Mouse (Mus musculus): ENCODE results near the gene Gcnt3. TPM values are rescaled to one million over a fixed set of nuclear protein-coding genes. Genes with fewer than 3 reads are reported as not detected.
"Not testable (repeated sequence)": the region's sequence is repeated elsewhere in the genome, so short reads cannot be mapped to it uniquely, and the experiment has no call there.

Gcnt3 gene
- polyA plus RNA-seq, 1 experiment from 2014 or later: 1.3 TPM

DNA sequence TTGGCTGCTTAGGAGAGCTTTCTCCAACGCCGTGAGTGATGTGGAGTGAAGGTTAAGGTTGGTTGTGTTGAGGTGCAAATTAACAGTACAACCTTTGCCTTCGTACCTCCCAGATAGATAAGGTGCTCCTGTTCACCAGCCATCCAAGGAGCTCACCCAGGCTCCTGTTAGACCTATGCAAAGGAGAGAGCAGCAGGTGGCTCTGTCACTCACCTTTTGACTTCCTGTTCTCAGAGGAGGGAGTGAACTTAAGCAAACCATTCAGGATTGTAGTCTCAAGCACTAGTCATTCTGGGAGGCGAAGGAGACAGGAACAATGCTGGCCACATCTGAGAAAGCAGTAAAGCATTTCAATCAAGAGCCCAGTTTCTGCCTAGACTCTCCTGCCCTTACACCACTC, 1.2 kb downstream of the Gcnt3 start:
- Histone ChIP-seq H3K27ac (ENCODE audit: low read depth, low read length) (no peak overlapping the region), H3K27me3 (ENCODE audit: control insufficient read depth, insufficient read depth, low read length) (no peaks in the 10 kb centered on the region), H3K36me3 (ENCODE audit: control insufficient read depth, insufficient read depth, low read length) (no peaks in the 10 kb centered on the region), H3K4me1 (ENCODE audit: control insufficient read depth, insufficient read depth, low read length) (peaks cover 6% of the 10 kb centered on the region; the same call in 1 of the 2 replicates), H3K9me3 (ENCODE audit: control insufficient read depth, low read length) (no peaks in the 10 kb centered on the region), H3K9ac (ENCODE audit: low read depth, low read length) (no peak overlapping the region), H3K4me2 (replicated peaks; ENCODE audit: low read depth, low read length) (no peak overlapping the region), H3K4me3 (ENCODE audit: low read length) (no peak overlapping the region)
- no peak for ATAC-seq (ENCODE audit: low FRiP score, low TSS enrichment)
- 63% methylated on average over 4 of the region's 4 CpGs for WGBS

DNA sequence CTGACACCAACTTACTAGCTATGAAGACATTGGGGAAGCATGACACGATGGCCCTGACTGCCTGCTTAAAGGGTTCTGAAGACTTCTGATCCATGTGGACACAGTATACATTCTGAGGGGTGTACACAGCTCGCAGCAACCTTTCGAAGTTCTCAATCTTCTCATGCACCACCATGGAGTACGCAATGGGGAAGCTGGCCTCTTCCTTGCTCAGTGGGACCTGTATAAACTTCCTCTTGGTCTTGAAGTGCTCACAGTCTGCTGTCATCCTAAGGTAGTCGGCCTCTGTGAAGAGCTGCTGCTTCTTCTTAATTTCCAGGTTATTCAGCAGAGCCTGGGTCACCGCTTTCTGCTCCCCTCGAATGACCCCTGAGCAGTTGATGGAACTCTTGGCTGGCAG, 3.2 kb downstream of the Gcnt3 start:
- no peak for ATAC-seq (ENCODE audit: low FRiP score, low TSS enrichment)
- H3K27ac ChIP-seq (ENCODE audit: low read depth, low read length): no peak overlapping the region; the same call in 1 of the 2 replicates
- H3K4me1 ChIP-seq (ENCODE audit: control insufficient read depth, insufficient read depth, low read length): peaks cover 6% of the 10 kb centered on the region; the same call in 1 of the 2 replicates
- no peak overlapping the region for H3K4me2 ChIP-seq (replicated peaks; ENCODE audit: low read depth, low read length)
- H3K9me3 ChIP-seq (ENCODE audit: control insufficient read depth, low read length): no peaks in the 10 kb centered on the region
- H3K36me3 ChIP-seq (ENCODE audit: control insufficient read depth, insufficient read depth, low read length): no peaks in the 10 kb centered on the region
- H3K27me3 ChIP-seq (ENCODE audit: control insufficient read depth, insufficient read depth, low read length): no peaks in the 10 kb centered on the region
- H3K9ac ChIP-seq (ENCODE audit: low read depth, low read length): no peak overlapping the region
- 90% methylated on average over 7 of the region's 7 CpGs for WGBS
- H3K4me3 ChIP-seq (ENCODE audit: low read length): no peak overlapping the region

DNA sequence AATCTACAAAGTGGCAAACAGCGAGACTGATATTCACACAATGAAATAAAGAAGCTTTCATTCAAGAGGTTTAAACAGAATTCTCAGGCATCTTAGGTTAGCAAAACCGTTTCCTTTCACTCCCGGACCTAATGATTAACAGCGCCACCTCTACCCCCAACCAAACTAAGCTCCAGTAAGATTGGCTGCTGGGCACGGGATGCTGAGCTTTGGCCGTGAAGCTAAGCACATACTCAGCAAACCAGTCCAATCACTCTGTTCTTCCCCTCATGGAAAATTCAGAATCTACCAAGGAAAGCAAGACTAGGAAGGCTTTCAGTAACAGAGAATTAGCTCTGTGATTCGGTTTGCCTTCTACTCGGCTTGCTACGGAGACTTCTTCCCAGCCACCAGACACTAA, 4.8 kb downstream of the Gcnt3 start:
- ATAC-seq (ENCODE audit: low FRiP score, low TSS enrichment): no peak
- H3K4me2 ChIP-seq (replicated peaks; ENCODE audit: low read depth, low read length): no peak overlapping the region
- WGBS: 53% methylated on average over 9 of the region's 9 CpGs
- H3K9me3 ChIP-seq (ENCODE audit: control insufficient read depth, low read length): no peaks in the 10 kb centered on the region
- H3K27me3 ChIP-seq (ENCODE audit: control insufficient read depth, insufficient read depth, low read length): no peaks in the 10 kb centered on the region
- H3K9ac ChIP-seq (ENCODE audit: low read depth, low read length): no peak overlapping the region
- no peak overlapping the region for H3K27ac ChIP-seq (ENCODE audit: low read depth, low read length)
- H3K4me3 ChIP-seq (ENCODE audit: low read length): no peak overlapping the region
- peaks cover 6% of the 10 kb centered on the region; the same call in 1 of the 2 replicates for H3K4me1 ChIP-seq (ENCODE audit: control insufficient read depth, insufficient read depth, low read length)
- no peaks in the 10 kb centered on the region for H3K36me3 ChIP-seq (ENCODE audit: control insufficient read depth, insufficient read depth, low read length)

DNA sequence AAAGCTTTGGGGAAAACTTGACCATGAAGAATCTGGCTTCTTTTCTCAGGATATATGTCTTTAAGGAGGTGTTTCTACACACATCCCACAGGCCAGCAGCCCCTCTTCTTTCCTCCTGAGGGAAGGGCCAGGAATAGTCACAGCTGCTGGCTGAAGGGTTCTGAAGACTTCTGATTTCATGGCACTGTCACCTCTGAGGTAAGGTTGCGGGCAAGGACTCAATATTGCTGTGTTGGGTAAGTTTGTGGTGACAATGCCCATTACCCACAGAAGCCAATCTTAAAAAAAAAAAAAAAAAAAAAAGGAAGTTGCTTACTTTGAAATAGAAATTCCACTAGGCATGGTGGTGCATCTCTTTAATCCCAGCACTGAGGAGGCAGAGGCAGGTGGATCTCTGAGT, 5.7 kb downstream of the Gcnt3 start:
- peaks cover 6% of the 10 kb centered on the region; the same call in 1 of the 2 replicates for H3K4me1 ChIP-seq (ENCODE audit: control insufficient read depth, insufficient read depth, low read length)

DNA sequence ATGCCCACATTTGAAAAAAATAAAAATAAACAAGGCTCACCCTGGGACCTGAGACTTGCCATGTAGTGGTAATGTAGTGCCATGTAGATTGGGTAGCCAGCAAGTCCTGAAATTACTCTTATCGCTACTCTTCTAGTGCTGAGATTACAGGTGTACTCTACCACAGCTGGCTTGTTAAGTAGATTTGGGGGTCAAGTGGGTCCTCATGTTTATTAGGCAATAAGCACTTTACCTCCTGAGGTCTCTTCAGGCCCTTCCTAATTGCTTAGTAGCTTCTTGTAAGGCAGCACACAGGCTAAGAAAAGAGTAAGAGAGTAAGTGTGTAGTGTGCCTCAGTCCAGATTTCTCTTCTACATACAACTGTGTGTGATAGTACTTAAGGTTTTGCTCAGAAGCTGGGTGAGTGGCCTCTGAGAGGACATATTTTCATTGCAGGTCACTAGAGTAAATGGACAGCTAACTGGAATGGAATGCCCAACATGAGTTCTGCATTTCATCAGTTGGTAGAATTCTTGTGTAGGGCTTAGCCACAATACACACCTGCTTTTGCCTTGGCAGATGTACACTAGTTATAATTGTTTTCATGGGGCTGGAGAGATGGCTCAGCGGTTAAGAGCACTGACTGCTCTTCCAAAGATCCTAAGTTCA, 12.4 kb downstream of the Gcnt3 start:
- Histone ChIP-seq H3K27me3 (ENCODE audit: control insufficient read depth, insufficient read depth, low read length) (no peaks in the 10 kb centered on the region), H3K4me3 (ENCODE audit: low read length) (no peak overlapping the region), H3K9me3 (ENCODE audit: control insufficient read depth, low read length) (no peaks in the 10 kb centered on the region), H3K9ac (ENCODE audit: low read depth, low read length) (no peak overlapping the region), H3K4me2 (replicated peaks; ENCODE audit: low read depth, low read length) (no peak overlapping the region), H3K4me1 (ENCODE audit: control insufficient read depth, insufficient read depth, low read length) (no peaks in the 10 kb centered on the region), H3K27ac (ENCODE audit: low read depth, low read length) (no peak overlapping the region), H3K36me3 (ENCODE audit: control insufficient read depth, insufficient read depth, low read length) (peaks cover 6% of the 10 kb centered on the region)
- 89% methylated on average over 2 of the region's 2 CpGs for WGBS
- no peak for ATAC-seq (ENCODE audit: low FRiP score, low TSS enrichment)

More for the DNA sequence above, 5.7 kb downstream of the Gcnt3 start:
- Histone ChIP-seq H3K27ac (ENCODE audit: low read depth, low read length) (no peak overlapping the region; the same call in 1 of the 2 replicates), H3K36me3 (ENCODE audit: control insufficient read depth, insufficient read depth, low read length) (no peaks in the 10 kb centered on the region), H3K9me3 (ENCODE audit: control insufficient read depth, low read length) (no peaks in the 10 kb centered on the region), H3K9ac (ENCODE audit: low read depth, low read length) (no peak overlapping the region), H3K27me3 (ENCODE audit: control insufficient read depth, insufficient read depth, low read length) (no peaks in the 10 kb centered on the region), H3K4me2 (replicated peaks; ENCODE audit: low read depth, low read length) (no peak overlapping the region), H3K4me3 (ENCODE audit: low read length) (no peak overlapping the region)
- 91% methylated on average over 1 of the region's 1 CpGs for WGBS
- ATAC-seq (ENCODE audit: low FRiP score, low TSS enrichment): no peak

DNA sequence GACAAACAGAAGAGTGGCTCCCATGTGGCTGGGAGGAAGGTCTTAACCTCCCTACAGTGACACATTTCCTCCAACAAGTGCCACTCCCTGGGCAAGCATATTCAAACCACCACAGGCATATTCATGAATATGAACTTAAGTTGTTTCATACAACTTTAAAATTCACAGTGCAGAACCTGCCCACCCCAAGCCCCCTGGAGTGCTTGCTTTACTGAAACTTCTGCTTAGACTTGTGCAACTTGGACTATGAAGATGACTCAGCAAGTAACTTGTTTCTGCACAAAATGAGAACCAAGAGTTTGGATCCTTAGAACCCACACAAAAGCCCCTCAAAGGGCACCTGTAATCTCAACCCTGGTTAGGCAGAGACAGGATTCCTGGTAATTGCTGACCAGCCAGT, 13.2 kb downstream of the Gcnt3 start:
- no peak overlapping the region for H3K27ac ChIP-seq (ENCODE audit: low read depth, low read length)
- H3K27me3 ChIP-seq (ENCODE audit: control insufficient read depth, insufficient read depth, low read length): no peaks in the 10 kb centered on the region
- no peak overlapping the region for H3K4me3 ChIP-seq (ENCODE audit: low read length)
- H3K9ac ChIP-seq (ENCODE audit: low read depth, low read length): no peak overlapping the region
- H3K9me3 ChIP-seq (ENCODE audit: control insufficient read depth, low read length): no peaks in the 10 kb centered on the region
- no peak for ATAC-seq (ENCODE audit: low FRiP score, low TSS enrichment)
- peaks cover 11% of the 10 kb centered on the region for H3K36me3 ChIP-seq (ENCODE audit: control insufficient read depth, insufficient read depth, low read length)
- H3K4me1 ChIP-seq (ENCODE audit: control insufficient read depth, insufficient read depth, low read length): no peaks in the 10 kb centered on the region
- no peak overlapping the region for H3K4me2 ChIP-seq (replicated peaks; ENCODE audit: low read depth, low read length)

DNA sequence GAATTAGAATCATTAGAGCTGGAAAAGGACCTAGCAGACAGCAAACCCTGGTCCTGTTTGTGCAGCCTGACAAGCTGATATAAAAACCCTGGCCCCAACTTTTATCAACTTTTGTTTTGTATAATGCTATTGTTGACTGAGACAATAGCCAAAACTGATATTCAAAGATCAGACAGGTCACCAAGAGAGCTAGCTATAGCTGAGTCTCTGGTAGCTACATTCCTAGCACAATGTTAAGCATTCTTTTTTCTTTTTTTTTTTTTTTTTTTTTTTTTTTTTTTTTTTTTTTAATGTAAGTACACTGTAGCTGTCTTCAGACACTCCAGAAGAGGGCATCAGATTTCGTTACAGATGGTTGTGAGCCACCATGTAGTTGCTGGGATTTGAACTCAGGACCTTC, 14.3 kb downstream of the Gcnt3 start:
- H3K9me3 ChIP-seq (ENCODE audit: control insufficient read depth, low read length); H3K4me3 ChIP-seq (ENCODE audit: low read length); H3K27ac ChIP-seq (ENCODE audit: low read depth, low read length); ATAC-seq (ENCODE audit: low FRiP score, low TSS enrichment); H3K4me2 ChIP-seq (replicated peaks; ENCODE audit: low read depth, low read length); H3K27me3 ChIP-seq (ENCODE audit: control insufficient read depth, insufficient read depth, low read length); H3K4me1 ChIP-seq (ENCODE audit: control insufficient read depth, insufficient read depth, low read length); H3K9ac ChIP-seq (ENCODE audit: low read depth, low read length): not testable (repeated sequence)
- H3K36me3 ChIP-seq (ENCODE audit: control insufficient read depth, insufficient read depth, low read length): peaks cover 19% of the 10 kb centered on the region
- WGBS: 88% methylated on average over 1 of the region's 1 CpGs

DNA sequence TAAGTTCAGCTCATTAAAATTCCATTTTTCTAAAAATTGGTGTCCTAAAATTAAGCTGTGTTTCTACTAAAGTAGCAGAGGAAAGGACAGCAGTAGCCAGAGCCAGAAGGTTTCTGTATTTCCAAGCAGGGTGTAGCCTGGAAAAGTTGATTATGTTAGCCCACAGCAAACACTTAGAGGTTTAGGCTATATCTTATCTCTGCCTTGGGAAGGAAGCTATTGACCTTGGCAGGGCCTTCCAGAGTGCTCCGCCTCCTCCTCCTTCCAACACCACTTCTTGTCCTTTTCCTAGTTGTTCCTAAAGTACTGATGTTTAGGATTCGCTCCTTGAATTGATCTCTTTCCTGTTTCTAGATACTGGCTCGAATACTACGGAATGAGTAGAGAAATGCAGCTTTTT, 15.8 kb downstream of the Gcnt3 start:
- Histone ChIP-seq H3K27ac (ENCODE audit: low read depth, low read length) (no peak overlapping the region), H3K36me3 (ENCODE audit: control insufficient read depth, insufficient read depth, low read length) (peaks cover 23% of the 10 kb centered on the region), H3K4me3 (ENCODE audit: low read length) (no peak overlapping the region), H3K4me1 (ENCODE audit: control insufficient read depth, insufficient read depth, low read length) (no peaks in the 10 kb centered on the region), H3K9me3 (ENCODE audit: control insufficient read depth, low read length) (no peaks in the 10 kb centered on the region), H3K27me3 (ENCODE audit: control insufficient read depth, insufficient read depth, low read length) (no peaks in the 10 kb centered on the region), H3K9ac (ENCODE audit: low read depth, low read length) (no peak overlapping the region), H3K4me2 (replicated peaks; ENCODE audit: low read depth, low read length) (no peak overlapping the region)
- 96% methylated on average over 4 of the region's 4 CpGs for WGBS
- no peak for ATAC-seq (ENCODE audit: low FRiP score, low TSS enrichment)

DNA sequence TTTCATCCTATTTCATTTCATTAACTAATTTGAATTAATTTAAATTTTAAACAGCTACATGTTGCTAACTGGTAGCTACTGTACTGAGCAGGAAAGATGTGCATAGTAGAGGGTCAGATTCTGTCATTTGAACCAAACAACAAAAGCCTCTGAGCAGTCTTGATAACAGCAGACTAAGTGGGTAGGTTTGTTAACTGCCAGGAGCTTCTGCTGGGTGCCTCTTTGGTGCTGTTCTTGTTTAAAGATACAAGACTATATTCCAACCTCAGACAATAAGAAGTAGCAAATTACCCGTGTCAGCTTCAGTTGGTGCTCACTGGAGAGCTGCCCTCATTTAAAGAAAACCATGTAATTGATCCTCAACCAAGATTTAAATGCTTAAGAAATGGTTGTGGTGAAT, 16.3 kb downstream of the Gcnt3 start:
- no peak for ATAC-seq (ENCODE audit: low FRiP score, low TSS enrichment)
- no peaks in the 10 kb centered on the region for H3K4me1 ChIP-seq (ENCODE audit: control insufficient read depth, insufficient read depth, low read length)
- no peaks in the 10 kb centered on the region for H3K27me3 ChIP-seq (ENCODE audit: control insufficient read depth, insufficient read depth, low read length)
- no peak overlapping the region for H3K27ac ChIP-seq (ENCODE audit: low read depth, low read length)
- peaks cover 26% of the 10 kb centered on the region for H3K36me3 ChIP-seq (ENCODE audit: control insufficient read depth, insufficient read depth, low read length)
- no peak overlapping the region for H3K4me2 ChIP-seq (replicated peaks; ENCODE audit: low read depth, low read length)
- no peak overlapping the region for H3K9ac ChIP-seq (ENCODE audit: low read depth, low read length)
- no peaks in the 10 kb centered on the region for H3K9me3 ChIP-seq (ENCODE audit: control insufficient read depth, low read length)
- H3K4me3 ChIP-seq (ENCODE audit: low read length): no peak overlapping the region
- WGBS: 85% methylated on average over 1 of the region's 1 CpGs

All from kidney, embryonic 14.5 days (tissue).